Mouse (Mus musculus): ENCODE data around the gene Def8. TPM values are rescaled to one million over a fixed set of nuclear protein-coding genes. Genes with fewer than 3 reads are reported as not detected.

The Def8 gene
- polyA plus RNA-seq (2021; fragmentation: Nextera tagmentation) = 12.1 and 12.9 TPM in 2 replicates
- long read RNA-seq, experiment 1, transcript Def8-202 (12 exons, 3,127 nt) = major isoform, 12 of 21 reads
- long read RNA-seq, experiment 1, partial matches to known transcripts = 5 of 21 reads
- long read RNA-seq, experiment 1, other reads (novel, unspliced or antisense) = 2 of 21 reads
- long read RNA-seq, experiment 2, transcript Def8-204 (12 exons, 3,191 nt) = minor isoform, 11 of 134 reads
- long read RNA-seq, experiment 2, transcript Def8-202 (12 exons, 3,127 nt) = major isoform, 98 of 134 reads
- long read RNA-seq, experiment 2, partial matches to known transcripts = 12 of 134 reads
- long read RNA-seq, experiment 2, other reads (novel, unspliced or antisense) = 10 of 134 reads

DNA sequence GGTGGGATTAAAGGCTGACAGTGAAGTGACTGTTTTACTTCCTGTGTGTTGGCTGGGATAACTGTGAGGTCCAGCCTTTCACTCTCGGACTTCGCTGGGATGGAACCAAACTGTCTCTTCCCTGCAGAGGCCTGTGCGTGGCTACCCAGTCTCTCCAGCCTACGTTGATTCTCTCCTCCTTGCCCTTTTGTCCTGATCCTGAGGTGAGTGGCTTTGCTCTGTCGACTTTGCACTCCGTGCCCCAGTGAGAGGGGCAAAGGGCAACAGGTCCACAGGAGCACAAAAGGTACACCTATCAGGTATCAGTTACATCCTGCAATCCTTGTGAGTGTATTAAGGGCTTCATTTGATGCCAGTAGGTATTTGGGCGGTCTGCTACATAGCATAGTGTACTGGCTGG, at the start of gene Def8:
Def8 (plus strand) TSS at position 87 of the 400 bp plus-strand sequence.

GRCm38 (mm10) chr8:123406786-123407185, 16.5 kb upstream of the Def8 start, which contains the start of gene Mc1r:
Gene Mc1r (plus strand): TSS chr8:123407107.

GRCm38 (mm10) chr8:123411246-123411645, 12.1 kb upstream of the Def8 start, which contains the start of gene Tubb3:
Gene Tubb3 (plus strand): TSS chr8:123411424.

DNA sequence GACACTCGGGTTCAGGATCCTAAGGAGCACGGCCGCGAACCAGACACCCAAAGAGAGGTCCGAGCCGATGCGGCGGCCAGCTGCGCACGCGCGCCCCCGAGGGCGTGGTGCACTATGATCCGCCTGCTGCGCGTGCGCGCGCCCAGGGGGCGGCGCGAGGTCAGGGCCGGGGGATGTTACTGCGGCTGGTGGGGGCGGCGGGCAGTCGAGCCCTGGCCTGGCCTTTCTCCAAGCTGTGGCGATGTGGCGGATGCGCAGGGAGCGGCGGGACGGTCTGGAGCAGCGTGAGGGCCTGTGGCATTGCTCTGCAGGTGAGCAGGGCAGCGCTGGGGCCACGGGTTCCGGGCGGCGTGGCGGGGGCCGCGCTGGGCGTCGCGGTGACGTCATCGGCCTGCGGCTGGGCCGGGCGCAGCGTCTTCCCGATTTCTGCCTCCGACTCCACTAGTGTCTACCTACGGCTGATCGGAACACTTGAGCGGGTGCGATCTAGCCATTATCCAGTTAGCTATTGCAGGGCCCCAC, 54.5 kb downstream of the Def8 start, which contains the start of gene Afg3l1:
Afg3l1 (plus strand) TSS at position 167 of the 522 bp plus-strand sequence.

Other genes with a start within 250 kb of the Def8 start
- gene Dpep1, start 237.3 kb upstream of the Def8 start, polyA plus RNA-seq (2021; fragmentation: Nextera tagmentation) = 0.11 TPM in 1 of 2 replicates, not detected in the other
- gene Chmp1a, start 210.8 kb upstream of the Def8 start, polyA plus RNA-seq (2021; fragmentation: Nextera tagmentation) = 128 and 136 TPM in 2 replicates
- gene Spata33, start 210.7 kb upstream of the Def8 start, polyA plus RNA-seq (2021; fragmentation: Nextera tagmentation) = 10.6 and 10.8 TPM in 2 replicates
- gene Cdk10, start 198.7 kb upstream of the Def8 start, polyA plus RNA-seq (2021; fragmentation: Nextera tagmentation) = 59.9 and 65.7 TPM in 2 replicates
- 35.5 and 45.6 TPM in 2 replicates for gene Spata2l, start 187.3 kb upstream of the Def8 start, polyA plus RNA-seq (2021; fragmentation: Nextera tagmentation)
- 3.7 and 3.8 TPM in 2 replicates for gene Zfp276, start 169.3 kb upstream of the Def8 start, polyA plus RNA-seq (2021; fragmentation: Nextera tagmentation)
- gene Vps9d1, start 169.2 kb upstream of the Def8 start, polyA plus RNA-seq (2021; fragmentation: Nextera tagmentation) = 17.9 and 24.9 TPM in 2 replicates
- gene Fanca, start 105.0 kb upstream of the Def8 start, polyA plus RNA-seq (2021; fragmentation: Nextera tagmentation) = 0.63 and 0.97 TPM in 2 replicates
- gene Spire2, start 90.8 kb upstream of the Def8 start, polyA plus RNA-seq (2021; fragmentation: Nextera tagmentation) = 2.0 and 2.2 TPM in 2 replicates
- gene Tcf25, start 49.8 kb upstream of the Def8 start, polyA plus RNA-seq (2021; fragmentation: Nextera tagmentation) = 340 and 366 TPM in 2 replicates
- not detected in 2 replicates for gene Mc1r, start 16.4 kb upstream of the Def8 start, polyA plus RNA-seq (2021; fragmentation: Nextera tagmentation)
- gene Tubb3, start 12.1 kb upstream of the Def8 start, polyA plus RNA-seq (2021; fragmentation: Nextera tagmentation) = 353 and 392 TPM in 2 replicates
- 5.5 and 6.6 TPM in 2 replicates for gene Afg3l1, start 54.4 kb downstream of the Def8 start, polyA plus RNA-seq (2021; fragmentation: Nextera tagmentation)
- gene Dbndd1, start 91.9 kb downstream of the Def8 start, polyA plus RNA-seq (2021; fragmentation: Nextera tagmentation) = 14.6 and 17.6 TPM in 2 replicates
- gene Gas8, start 95.3 kb downstream of the Def8 start, polyA plus RNA-seq (2021; fragmentation: Nextera tagmentation) = 14.9 and 17.2 TPM in 2 replicates
- gene Rhou, start 230.4 kb downstream of the Def8 start, polyA plus RNA-seq (2021; fragmentation: Nextera tagmentation) = 3.3 TPM in 2 replicates

Measured in layer of hippocampus, adult 6 months (tissue).